Mouse (Mus musculus) mature B cell (primary cell): ENCODE data around the gene Lrp6.

Source experiments
- in situ Hi-C: fragments of 300-500 bp; cut with MboI; formaldehyde crosslinking; loops from 2 replicates; pipeline ENCODE4 v1.14.3; 2019

Lrp6 gene

GRCm38 (mm10) chr6:134436955-134437354 lies 129.8 kb downstream of the Lrp6 start:
- in situ Hi-C loops = no loop called here

GRCm38 (mm10) chr6:134434866-134435390 lies 131.8 kb downstream of the Lrp6 start:
- in situ Hi-C loops = no loop called here

- in situ Hi-C loops = no loop called here
Measured at GRCm38 (mm10) chr6:134434044-134434443, 132.7 kb downstream of the Lrp6 start.

GRCm38 (mm10) chr6:134433281-134433680 lies 133.5 kb downstream of the Lrp6 start:
- in situ Hi-C loops = no loop called here

GRCm38 (mm10) chr6:134431583-134431982 lies 135.2 kb downstream of the Lrp6 start:
- in situ Hi-C loops = no loop called here

GRCm38 (mm10) chr6:134430161-134430799 lies 136.5 kb downstream of the Lrp6 start:
- in situ Hi-C loops = no loop called here

GRCm38 (mm10) chr6:134428455-134428854 lies 138.3 kb downstream of the Lrp6 start:
- in situ Hi-C loops = no loop called here

GRCm38 (mm10) chr6:134427165-134427564 lies 139.6 kb downstream of the Lrp6 start:
- in situ Hi-C loops = no loop called here

GRCm38 (mm10) chr6:134425216-134425717 lies 141.5 kb downstream of the Lrp6 start:
- in situ Hi-C loops = no loop called here

- in situ Hi-C loops = no loop called here
Measured at GRCm38 (mm10) chr6:134421921-134422320, 144.8 kb downstream of the Lrp6 start.

- in situ Hi-C loops = no loop called here
Measured at GRCm38 (mm10) chr6:134420375-134420774, 146.4 kb downstream of the Lrp6 start.

- in situ Hi-C loops = no loop called here
Measured at GRCm38 (mm10) chr6:134417886-134418285, 148.9 kb downstream of the Lrp6 start.

GRCm38 (mm10) chr6:134416556-134417105 lies 150.1 kb downstream of the Lrp6 start:
- in situ Hi-C loops = no loop called here

- in situ Hi-C loops = no loop called here
Measured at GRCm38 (mm10) chr6:134414532-134414883, 152.3 kb downstream of the Lrp6 start.

GRCm38 (mm10) chr6:134413706-134414531 lies 152.8 kb downstream of the Lrp6 start:
- in situ Hi-C loops = no loop called here

- in situ Hi-C loops = no loop called here
Measured at GRCm38 (mm10) chr6:134407226-134407625, 159.5 kb downstream of the Lrp6 start.

- in situ Hi-C loops = no loop called here
Measured at GRCm38 (mm10) chr6:134403684-134404070, 163.1 kb downstream of the Lrp6 start.

- in situ Hi-C loops = no loop called here
Measured at GRCm38 (mm10) chr6:134402914-134403683, 163.7 kb downstream of the Lrp6 start.
